Mouse (Mus musculus) brain, embryonic 14.5 days (tissue): Measurements from ENCODE around the gene Wdr20.

ENCODE experiments used
- CTCF ChIP-seq: fragments of 200-500 bp; IDR thresholded peaks from 2 replicates; pipeline ENCODE4 v1.5.1; 2012; ENCODE audit warnings: inconsistent platforms, mild to moderate bottlenecking, moderate library complexity, borderline replicate concordance; ENCODE audit not compliant: insufficient read depth, insufficient read length; ENCODE audit errors: extremely low read depth
- POLR2A ChIP-seq: fragments of 200-500 bp; IDR thresholded peaks from 2 replicates; pipeline ENCODE4 v1.6.1; 2012; ENCODE audit warnings: mild to moderate bottlenecking, inconsistent platforms, borderline replicate concordance; ENCODE audit not compliant: poor library complexity, insufficient read depth, insufficient read length, severe bottlenecking; ENCODE audit errors: extremely low read depth

DNA sequence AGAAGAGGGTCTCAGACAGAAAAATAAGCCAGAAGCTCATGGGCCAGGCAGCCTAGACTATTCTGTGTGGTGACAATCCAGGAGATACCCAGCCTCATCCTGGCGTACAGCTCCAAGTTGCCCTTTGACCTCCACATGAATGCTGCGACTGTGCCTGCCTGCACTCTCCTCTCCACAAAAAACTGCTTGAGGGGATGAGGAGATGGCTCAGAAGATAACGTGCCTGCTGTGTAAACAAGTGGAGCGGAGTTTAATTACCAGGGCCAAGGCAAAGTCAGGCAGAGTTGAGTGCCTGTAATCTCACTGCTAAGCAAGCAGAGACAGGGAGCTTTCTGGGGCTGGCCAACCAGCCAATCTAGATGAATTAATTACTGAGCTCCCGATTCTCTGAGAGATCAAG, 21.7 kb upstream of the Wdr20 start:
- TF ChIP-seq POLR2A (no peak), CTCF (no peak)
